Mouse (Mus musculus) right cerebral cortex, postnatal 14 days (tissue): ENCODE data around the gene Pgp.
A peak's percentile ranks its signal among the peaks of the same experiment; 100 is the strongest.

Experiments
- DNase-seq: peaks from one replicate; pipeline ENCODE4 v3.0.0; 2022

Pgp gene

DNA sequence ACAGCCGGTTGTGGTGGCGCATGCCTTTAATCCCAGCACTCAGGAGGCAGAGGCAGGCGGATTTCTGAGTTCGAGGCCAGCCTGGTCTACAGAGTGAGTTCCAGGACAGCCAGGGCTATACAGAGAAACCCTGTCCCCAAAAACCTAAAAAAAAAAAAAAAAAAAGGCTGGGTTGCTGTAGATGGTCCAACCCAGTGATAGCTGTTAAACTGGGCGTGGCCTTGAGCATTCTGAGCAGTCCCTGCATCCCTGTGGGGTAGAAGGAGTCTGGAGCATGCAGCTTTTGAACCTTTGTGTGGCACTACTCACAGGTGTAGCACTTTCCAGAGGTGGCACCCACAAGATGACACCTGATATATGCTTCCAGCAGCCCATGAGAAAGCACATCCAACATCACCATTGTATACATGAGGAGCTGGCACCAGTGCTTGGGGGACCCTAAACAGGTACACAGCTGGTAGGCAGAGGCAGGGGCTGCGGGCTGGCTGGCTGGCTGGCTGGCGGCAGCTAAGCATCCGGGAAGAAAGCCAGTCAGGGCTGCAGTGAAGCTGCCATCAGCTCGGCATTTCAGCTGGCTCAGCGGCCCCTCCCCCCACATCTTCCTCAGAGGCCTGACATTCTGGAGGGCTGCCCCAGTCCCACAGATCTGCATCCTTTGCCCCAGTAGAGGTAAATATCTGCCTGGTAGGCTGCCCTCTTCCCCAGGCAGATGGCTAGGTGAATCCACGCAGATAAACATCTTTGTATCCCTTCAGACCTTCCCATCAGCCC lies 15.1 kb downstream of the Pgp start:
- DNase-seq: peak; percentile 79

DNA sequence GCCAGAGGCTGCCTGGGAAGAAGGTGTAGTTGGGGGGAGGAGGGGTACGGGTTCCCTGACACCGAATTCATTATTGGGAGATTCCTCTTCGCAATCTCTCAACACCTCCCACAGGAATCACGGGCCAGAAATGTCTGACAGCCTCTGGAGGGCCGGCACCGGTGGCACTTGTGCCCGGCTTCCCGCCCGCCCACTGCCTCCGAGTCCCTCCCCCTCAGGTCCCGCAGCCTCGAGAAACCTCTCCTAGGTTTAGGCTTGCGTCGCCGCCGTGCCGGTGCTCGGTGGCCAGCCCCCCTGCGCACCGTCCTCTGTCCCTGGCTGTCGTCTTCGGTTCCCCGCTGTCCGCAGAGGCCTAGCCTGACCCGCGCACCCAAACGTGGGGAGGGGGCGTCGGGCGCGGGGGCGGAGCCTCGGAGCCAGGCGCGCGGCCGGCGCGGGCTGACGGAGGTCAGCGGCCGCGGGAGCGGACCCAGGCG lies 18.0 kb downstream of the Pgp start, which contains the start of gene Caskin1:
TSS of gene Caskin1 (plus strand) at position 416 of the 476 bp plus-strand sequence.
- peak; percentile 59 for DNase-seq

DNA sequence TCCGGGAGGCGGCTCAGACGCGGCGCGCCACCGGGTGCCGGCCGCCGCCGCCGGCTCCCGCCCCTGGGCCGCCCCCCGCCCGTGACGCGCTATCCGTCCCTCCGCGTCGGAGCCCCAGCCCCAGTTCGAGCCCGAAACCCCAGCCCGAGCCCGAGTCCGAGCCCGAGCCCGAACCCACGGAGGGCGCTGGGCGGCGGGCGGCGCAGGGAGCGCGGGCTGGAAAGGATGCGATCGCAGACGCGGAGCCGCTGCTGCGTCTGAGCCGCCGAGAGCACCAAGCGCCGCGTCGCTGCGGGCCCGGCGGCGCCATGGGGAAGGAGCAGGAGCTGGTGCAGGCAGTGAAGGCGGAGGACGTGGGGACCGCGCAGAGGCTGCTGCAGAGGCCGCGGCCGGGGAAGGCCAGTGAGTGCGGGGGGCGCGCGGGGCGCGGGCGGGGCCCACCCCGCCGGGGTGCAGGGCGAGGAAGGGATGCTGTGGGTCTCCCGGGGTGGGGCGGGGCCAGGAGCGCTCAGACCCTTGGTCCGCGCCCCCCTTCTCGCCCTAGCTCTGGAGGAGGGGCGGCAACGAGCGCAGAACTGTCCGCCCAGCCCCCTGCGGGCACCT lies 18.6 kb downstream of the Pgp start:
- DNase-seq: peak; percentile 63

DNA sequence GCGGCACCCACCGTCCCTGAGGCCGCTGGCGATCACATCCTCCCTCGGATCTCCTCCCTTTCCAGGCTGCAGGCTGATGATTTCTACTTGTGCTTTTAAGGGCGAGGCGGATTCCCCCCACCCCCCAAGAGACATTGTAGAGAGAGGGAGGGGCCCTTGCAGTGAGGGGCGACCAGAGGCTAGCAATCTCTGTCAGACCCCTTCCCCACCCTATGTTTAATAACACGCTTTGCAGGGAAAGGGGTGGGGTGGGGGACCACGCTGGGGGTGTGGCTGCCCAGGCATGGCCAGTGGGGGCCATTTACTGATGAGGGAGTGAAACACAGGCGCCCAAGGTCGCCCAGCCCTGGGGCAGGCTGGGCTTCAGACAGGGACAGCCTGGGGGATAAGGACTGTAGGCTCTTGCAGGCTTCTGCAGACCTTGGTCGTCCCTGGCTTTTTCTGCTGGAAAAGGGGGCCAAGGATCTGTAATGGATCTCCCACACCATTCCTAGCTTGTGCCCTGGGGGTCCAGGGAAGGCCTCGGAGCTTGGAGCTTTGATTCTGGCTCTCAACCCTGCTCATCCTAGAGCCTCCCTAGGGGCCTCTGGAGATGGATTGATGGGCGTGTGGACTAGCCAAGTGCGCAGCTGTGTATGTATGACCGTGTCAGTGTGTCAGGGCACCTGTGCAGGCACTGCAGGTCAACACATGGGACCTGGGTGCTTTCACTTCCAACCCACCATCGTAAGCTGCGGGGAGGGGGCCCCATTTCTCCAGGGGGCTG lies 19.3 kb downstream of the Pgp start:
- DNase-seq: no peak

DNA sequence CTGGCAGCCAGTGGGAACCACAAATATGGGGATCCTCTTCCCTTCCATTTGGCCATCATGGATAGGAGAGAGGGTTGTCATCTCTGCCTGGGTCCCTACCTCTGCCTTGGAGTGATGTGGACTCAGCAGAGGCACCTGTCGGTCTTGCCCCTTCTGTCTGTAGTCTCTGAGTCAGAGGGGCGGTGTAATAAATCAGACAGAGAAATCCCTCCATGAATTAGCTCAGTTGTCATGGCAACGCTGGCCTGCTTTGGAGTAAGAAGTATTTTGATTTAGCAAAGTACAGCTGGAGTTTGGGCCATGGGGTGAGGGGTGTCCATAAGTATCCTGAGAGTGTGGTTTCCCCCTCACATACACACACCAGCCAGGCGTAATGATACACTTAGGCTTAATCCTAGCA lies 20.2 kb downstream of the Pgp start:
- DNase-seq: peak; percentile 61

DNA sequence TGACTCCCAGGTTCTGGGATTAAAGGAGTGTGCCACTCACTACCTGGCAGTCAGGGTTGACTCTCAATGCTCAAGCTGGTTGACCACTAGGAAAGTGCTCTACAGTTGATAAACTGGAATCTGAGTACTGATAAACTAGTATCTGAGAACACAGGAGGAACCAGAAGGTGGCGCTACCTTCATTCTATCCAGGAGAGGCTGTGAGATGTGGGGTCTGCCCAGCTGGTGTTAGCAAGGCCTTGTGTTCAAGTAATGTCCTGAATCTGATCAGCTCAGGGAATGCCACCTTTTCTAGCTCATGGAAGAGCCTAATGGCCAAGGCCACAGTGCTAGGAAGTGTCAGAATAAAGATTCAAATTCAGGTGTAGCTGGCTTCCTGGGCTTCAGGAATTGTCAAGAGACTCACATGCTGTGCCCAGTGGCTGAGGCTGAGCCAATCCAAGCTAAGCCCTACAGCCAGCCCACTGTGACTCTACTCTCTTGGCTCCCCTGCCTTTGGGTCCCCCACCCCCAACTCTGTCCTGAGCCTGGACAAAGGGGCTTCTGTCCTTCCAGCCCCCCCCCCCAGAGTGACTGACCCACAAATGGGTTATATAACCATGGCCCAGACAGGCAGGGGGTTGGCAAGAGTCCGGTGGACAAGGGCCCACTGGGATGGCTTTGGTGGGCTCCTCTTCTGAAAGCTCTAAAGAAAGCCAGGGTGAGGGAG lies 24.6 kb downstream of the Pgp start:
- DNase-seq: peak; percentile 63

DNA sequence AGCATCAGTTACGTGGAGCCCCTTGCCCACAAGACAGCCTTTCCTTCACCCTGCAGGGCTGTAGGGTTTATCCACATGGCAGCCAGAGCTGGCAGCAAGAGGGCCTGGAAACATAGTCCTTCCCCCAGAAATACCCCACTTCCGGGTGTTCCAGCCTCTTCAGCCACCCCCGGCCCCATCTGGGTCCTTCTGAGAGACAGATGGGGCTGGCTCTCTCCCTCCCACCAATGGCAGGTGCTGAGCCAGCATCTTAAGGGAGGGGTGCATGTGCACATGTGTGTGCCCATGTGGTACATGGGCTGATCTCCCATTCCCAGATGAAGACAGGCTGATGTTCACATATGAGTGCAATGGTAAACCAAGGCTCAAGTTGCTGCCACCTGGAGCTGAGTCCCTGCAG lies 25.3 kb downstream of the Pgp start:
- DNase-seq: peak; percentile 61

DNA sequence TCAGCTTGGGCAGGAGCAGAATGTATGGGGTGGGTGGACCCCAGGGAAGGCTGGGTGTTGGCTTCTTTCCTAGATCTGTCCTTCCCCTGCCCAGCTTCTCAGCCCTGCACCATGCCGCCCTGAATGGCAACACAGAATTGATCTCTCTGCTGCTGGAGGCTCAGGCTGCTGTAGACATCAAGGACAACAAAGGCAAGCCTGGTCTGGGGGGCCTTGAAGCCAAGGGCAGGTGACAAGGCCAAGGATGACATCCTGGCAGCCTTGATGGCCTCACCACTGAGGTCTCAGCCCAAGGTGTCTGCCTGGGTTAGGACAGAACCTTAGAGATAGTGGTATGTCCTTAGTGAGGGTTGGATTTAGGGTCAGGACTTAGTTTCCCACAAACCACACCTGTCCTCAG lies 25.8 kb downstream of the Pgp start:
- no peak for DNase-seq

DNA sequence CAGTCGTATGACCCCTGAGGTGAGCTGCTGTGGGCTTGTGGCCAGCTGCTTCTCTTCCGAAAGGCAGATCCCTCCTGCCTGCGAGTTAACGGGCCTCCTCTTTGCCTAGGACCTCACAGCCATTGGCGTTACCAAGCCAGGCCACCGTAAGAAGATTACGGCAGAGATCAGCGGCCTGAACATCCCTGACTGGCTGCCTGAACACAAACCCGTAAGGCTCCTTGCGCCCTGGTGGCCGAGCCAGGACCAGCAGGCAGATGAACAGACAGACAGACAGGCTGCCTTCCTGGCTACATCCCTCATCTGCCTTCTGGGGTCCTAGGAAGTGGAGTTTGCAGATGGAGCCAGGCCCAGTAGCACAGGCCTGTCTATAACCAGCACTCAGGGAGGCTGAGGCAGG lies 32.0 kb downstream of the Pgp start:
- DNase-seq: no peak

DNA sequence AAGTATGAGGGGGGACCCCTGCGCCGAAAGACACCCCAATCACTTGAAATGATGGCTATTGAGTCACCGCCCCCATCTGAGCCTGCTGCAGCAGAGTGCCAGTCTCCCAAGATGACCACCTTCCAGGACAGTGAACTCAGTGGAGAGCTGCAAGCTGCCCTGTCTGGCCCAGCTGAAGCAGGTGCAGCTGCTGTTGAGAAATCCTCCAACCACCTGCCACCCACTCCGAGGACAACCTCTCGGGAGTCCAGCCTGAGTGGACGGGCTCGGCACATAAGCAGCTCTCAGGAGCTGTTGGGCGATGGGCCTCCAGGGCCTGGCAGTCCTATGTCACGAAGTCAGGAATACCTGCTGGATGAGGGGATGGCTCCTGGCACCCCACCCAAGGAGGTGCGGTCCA lies 33.9 kb downstream of the Pgp start:
- no peak for DNase-seq

DNA sequence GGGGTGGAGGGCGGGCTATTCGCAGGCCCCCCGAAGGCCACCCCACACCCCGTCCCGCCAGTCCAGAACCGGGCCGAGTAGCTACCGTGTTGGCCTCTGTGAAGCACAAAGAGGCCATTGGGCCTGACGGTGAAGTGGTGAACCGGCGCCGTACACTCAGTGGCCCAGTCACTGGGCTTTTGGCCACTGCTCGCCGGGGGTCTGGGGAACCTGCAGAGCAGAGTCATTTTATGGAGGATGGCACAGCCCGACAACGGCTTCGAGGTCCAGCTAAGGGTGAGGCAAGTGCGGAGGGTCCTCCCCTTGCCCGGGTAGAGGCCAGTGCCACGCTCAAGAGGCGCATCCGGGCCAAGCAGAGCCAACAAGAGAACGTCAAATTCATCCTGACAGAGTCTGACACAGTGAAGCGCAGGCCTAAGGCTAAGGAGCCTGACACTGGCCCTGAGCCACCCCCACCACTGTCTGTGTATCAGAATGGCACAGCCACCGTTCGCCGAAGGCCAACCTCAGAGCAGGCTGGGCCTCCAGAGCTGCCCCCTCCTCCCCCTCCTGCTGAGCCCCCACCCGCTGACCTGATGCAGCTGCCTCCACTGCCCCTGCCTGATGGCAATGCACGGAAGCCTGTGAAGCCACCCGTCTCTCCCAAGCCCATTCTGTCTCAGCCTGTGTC lies 35.2 kb downstream of the Pgp start:
- no peak for DNase-seq

DNA sequence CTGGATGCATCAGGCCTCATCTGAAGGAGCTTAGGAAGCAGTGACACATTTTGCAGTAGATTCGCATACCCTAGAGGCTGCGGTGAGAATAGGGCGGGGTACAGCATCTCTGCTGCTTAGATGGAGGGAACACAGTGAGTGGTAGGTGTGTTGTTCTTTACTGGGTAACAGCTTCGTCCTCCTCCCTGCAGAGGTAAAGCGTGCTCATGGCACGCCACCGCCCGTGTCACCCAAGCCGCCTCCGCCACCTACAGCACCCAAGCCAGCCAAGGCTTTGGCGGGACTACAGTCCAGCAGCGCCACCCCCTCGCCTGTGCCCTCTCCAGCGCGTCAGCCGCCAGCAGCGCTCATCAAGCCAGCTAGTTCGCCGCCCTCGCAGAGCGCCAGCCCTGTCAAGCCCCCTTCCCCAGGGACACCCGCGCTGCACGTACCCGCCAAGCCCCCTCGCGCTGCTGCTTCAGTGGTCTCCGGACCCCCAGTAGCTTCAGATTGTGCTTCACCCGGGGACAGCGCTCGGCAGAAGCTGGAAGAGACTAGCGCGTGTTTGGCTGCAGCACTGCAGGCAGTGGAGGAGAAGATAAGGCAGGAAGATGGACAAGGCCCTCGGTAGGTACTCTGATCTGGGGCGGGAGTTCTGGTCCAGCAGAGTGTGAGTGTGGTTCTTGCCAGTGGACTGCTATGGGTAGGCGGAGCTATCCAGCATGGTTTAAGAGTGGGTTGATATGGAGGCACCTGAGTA lies 36.3 kb downstream of the Pgp start:
- peak; percentile 48 for DNase-seq

DNA sequence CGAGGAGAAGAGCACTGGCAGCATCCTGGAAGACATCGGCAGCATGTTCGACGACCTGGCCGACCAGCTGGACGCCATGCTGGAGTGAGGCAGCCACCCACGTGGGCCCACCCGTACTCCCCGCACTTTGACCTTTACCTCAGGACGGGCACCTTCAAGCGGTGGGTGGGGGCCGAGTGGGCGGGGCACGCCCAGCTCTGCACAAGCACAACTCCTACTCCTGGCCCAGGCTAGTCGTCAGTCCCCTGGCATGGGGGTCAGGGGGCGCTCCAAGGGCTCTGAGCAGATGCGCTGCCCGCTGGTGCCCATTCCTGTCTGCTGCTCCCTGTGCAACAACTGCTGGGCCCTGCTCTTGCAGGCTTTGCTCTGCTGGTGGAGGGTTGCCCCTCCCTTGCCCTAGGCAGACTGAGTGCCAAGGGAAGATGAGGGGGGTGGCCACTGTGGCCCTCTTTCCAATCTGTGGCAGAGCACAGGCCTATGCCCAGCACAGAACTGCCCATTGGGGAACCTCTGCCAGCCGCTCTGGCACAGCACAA lies 37.0 kb downstream of the Pgp start:
- DNase-seq: no peak

DNA sequence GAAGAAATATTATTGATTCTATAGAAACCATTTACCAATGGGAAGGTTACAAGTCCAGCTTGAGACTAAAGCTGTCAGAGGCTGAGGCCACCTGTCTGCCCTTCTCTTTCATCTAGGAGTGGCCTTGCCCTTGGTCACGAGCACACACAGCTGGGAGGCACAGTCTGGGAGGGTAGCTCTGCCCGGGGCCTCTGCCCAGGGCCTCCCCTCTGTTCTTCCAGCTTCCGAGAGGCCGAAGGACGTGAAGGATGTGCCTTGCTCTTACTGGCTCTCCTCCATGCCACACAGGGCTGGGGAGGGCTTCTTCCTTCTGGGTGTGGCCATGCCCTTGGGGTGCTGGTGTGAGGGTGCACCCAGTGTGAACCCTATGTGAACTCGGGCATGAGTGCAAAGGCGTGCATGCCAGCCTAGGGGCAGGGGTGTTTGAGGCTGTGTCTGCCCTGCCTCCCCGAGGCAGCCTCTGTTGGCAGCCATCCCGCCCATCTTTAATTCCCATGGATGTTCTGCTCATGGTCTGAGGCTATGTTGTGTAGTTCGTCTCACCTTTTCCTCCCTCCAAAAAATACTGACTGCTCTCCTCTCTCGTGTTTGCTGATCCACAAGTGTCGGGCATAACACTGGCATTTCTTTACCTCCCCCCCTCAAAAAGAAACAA lies 37.7 kb downstream of the Pgp start:
- DNase-seq: no peak

DNA sequence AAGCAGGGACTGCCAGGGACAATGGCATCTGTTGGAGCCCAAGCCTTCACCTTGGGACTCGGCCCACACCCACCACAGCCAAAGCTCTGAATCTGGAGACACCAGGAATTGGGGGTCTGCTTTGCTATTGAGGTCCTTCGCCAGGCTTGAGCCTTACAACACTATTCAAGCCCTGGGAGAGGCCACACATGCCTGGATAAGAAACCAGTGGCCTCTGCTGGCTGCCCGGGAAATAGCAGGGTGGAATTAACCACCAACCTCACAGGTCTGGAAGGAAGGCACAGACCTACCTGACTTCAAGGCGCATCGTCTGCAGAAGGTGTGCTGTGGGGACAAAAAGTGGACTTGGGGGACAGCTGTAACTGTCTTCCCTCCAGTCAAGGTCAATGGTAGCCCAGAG lies 43.4 kb downstream of the Pgp start:
- DNase-seq: peak; percentile 70

DNA sequence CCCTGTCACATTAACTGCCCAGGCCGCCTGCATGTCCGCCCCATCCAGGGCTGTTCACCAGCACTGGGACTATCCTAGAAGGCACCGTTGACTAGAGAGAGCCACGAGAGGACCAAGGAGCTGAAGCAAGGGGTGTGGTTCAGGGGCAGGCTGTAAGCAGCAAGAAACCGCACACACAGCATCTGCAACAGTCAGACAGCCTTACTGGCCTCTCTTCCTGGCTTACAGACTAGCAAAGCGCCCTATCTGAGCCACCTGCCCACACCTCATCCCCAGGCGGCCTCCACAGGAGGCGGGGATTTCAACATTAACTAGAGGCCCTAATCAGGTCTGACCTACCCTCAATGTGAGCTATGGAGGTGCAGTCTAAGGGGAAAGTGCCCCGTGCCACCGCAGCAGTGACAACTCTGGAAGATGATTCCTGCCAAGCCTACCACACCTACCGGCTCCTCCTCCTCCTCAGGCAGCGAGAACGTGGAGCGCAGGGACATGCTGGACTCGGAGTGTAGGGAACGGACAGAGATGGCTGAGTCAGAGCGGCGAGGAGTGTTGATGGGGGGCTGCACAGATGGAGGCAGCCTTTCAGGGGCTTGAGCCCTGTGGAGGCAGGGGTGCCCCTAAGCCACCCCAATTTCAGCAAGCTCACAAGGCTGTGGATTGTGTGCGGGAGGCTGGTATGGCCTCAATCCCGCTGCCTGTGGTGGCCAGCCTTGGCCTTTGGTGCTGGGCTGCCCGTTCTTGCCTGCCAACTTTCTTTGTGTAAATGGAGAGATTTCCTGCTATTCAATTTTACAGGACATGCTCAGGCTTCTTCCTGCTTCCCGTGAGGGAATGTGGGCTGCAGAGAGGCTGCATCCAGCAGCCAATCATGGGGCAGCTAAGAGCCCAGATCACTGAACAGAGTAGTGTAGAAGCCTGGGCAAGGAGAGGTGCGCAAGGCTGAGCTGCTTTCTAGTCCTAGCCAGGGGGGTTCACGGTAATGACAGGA lies 44.4 kb downstream of the Pgp start:
- DNase-seq: no peak

DNA sequence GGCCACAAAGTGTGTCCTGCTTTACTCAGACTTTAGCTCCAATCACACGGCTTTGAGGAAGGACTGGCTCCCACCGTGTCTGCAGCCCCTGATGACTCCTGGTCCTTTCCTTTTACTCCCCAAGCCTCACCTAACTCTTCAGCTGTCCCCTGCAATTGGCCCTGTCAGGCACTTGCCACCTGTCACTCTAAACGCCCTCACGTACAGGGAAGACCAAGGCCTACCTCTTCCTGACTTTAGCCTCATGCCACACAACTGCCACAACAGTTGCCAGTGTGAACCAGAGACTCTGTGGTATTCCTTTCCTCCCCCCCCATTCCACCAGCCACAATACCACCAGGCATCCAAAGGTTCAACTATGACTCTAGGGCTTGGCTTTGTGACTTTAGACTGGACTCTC lies 50.3 kb downstream of the Pgp start:
- DNase-seq: no peak
